Mouse (Mus musculus): ENCODE measurements around the gene Tead1.

The Tead1 gene

GRCm38 (mm10) chr7:112775816-112776215, 96.7 kb downstream of the Tead1 start:
- DNase-seq (ENCODE audit: low read depth, low spot score): no peak

DNA sequence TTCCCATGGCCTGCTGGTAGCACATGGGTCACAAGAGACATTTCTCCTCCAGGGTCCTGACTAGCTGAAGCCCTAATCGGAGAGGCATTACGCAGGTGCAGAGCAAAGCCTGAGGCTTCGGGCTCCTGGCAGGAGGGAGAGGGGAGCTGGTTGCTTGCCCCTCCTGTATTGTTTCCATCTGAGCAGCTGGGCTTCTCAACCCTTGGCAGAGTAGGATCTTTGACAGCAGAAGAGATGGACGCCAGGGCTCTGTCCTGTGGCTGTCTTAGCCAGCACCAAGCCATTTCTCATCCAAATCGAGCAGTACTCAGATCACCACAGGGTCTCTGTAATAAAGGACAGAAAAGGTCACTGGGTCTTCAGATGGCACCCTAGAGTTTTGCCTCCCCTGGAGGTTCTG, 97.6 kb downstream of the Tead1 start:
- no peak for DNase-seq (ENCODE audit: low read depth, low spot score)

DNA sequence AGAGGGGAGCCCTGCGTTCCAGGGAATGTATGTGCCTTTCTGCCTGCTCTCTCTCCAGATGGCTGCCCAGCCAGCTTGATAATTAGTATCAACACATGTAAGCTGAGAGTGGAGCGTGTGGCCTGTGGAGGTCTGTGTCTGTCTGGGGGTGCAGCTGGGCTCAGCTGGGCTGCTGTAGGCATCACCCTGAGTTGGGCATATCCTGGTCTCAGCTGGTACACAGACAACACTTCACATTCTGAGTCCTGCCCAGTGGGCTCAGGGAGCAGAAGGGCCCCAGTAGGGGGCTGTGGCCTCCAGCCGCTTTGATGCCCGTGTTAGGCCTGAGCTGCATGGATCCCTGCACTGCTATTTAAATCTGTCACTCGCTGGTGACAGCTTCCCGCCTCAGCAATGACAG, 100.5 kb downstream of the Tead1 start:
- no peak for DNase-seq (ENCODE audit: low read depth, low spot score)

GRCm38 (mm10) chr7:112780910-112781309, 101.8 kb downstream of the Tead1 start:
- DNase-seq (ENCODE audit: low read depth, low spot score): no peak

DNA sequence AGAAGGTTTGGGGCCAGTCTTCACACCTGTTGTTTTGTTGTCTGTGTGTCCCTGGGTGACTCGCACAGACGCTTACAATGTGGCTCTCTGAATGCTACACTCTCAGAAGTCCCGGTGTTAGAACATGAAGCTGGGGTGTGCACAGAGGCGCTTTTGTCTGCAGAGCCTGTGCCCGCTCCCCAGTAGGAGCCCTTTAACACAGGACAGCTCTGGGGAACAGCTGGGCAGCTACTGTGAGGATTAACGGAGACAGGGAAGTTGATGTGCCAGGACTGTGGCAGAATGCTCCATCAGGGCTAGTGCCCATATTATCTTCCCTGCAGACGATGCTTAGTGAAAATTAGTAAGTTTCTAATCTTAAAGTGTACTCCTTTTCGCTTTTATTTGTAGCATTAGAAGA, 102.9 kb downstream of the Tead1 start:
- no peak for DNase-seq (ENCODE audit: low read depth, low spot score)

GRCm38 (mm10) chr7:112784278-112784677, 105.2 kb downstream of the Tead1 start:
- no peak for DNase-seq (ENCODE audit: low read depth, low spot score)

DNA sequence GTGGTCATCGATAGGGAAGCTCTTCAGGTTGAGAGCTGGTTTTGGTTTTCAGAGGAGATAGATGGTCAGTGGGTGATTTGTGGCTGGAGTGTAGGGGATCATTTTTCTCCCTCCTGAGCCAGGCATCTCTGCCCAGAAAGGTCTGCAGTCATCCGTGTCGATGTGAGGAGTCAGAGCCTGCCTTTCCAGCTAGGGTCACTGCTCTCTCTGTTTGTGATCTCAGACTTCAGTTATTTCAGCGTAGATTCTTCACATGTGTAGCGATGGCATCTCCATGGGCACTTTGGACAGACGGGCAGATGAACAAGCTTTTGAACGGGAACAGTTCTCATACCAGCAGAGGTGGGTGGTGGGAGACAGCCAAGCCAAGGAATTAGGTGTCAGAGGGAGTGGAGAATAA, 106.2 kb downstream of the Tead1 start:
- DNase-seq (ENCODE audit: low read depth, low spot score): no peak

DNA sequence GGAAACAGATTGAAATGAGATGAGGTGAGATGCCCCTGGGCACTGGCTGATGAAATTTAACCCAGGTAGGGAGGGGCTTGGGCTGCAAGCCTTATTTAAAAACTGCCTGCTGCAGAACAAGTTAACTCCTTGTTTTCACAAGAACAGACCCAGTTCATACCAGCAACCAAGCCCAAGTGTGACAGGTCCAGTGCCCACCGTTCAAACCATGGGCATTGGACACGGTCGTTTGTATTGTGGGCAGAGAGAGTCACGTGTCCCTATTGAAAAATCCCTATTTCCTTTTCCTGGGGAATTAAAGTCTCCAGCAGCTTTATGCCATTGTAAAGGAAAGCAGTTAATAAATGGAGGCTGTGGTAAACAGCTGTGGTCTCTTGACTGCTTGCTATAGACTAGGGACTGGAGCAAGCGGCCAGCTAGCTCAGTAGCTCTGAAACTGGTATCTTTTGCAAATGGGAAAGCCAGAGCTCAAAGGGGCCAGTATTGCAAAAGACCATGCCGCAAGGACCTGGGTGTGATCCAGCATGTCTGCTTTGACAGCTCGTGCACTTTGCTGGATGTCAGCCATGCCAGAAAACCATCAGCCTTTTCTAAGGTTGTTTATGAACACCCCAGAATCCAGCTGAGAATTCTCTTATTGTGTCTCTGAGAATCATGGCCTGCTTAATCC, 107.6 kb downstream of the Tead1 start:
- no peak for DNase-seq (ENCODE audit: low read depth, low spot score)

GRCm38 (mm10) chr7:112787281-112787680, 108.2 kb downstream of the Tead1 start:
- DNase-seq (ENCODE audit: low read depth, low spot score): no peak

GRCm38 (mm10) chr7:112788321-112788751, 109.2 kb downstream of the Tead1 start:
- DNase-seq (ENCODE audit: low read depth, low spot score): no peak

GRCm38 (mm10) chr7:112789693-112790092, 110.6 kb downstream of the Tead1 start:
- DNase-seq (ENCODE audit: low read depth, low spot score): no peak

GRCm38 (mm10) chr7:112790334-112790733, 111.2 kb downstream of the Tead1 start:
- DNase-seq (ENCODE audit: low read depth, low spot score): no peak

DNA sequence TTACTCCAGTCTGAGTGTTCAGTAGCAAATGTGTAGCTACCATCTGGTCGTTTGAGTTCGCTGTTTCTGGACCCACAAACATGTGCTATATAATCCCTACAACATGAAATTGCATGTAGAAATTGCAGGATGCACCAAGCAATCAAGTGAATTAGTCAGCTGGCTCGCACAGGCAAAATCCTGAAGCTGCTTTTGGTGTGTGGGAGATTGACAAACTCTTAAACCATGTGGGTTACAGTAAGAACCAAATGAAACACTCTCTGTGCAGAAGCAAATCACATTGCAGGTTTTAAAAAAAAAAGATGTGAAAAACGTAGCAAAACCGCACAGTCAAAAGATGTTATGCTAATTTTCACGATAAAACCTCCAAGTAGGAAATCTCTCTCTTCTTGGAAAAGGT, 113.6 kb downstream of the Tead1 start:
- DNase-seq (ENCODE audit: low read depth, low spot score): no peak

DNA sequence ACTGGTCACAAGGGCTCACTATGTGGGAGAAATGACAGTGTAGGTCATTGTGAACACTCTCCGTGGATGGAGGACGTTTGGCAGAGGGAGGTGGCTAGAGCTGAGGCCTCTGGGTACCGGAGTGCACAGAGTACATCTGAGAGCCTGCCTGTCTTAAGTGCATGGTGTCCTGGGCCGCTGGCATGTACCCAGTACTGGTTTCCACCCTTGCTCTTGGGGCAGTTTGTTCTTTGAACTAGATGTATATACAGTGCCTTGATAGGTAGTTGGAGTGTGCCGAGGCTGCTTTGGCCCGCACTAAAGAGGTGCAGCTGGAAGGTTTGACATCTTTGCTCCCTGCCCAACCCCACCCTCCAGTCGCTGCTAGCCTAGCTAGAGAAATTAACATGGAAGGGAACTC, 114.8 kb downstream of the Tead1 start:
- no peak for DNase-seq (ENCODE audit: low read depth, low spot score)

GRCm38 (mm10) chr7:112794481-112794880, 115.4 kb downstream of the Tead1 start:
- DNase-seq (ENCODE audit: low read depth, low spot score): no peak

DNA sequence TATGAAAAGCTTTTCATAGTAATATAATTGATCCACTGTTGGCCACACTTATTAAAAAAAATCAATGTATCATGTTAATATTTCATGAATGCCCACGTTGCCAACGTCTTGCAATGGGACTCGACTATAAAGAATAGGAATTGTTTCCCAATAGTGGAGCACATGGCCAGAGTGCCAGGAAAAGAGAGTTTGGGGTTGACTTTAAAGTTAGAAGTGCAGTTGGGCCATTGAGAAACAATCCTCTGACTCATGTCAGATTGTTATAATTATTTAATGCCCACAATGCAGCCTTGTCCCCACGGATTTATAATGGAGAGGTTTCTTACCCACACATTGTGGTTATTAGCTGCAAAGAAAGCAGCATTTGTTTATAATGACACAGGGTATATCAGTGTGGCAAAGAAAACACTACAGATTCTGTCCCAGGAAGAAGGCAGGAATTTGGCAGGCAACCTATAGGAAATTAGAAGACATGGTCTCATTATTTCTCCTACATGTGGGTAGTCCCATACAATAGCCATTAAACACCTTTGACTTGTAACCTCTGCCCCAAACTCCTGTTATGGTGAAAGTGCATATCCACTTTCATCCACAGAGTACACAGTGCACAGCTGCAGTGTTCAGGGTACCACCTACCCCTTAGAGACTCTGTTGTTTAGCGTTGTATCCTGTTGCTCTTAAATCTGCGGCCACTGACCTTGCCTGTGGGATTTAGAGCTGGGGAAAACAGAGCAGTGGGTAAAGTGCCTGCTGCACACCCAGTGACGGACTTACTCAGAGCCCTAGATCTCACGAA, 118.6 kb downstream of the Tead1 start:
- DNase-seq (ENCODE audit: low read depth, low spot score): no peak

GRCm38 (mm10) chr7:112801706-112802105, 122.6 kb downstream of the Tead1 start:
- DNase-seq (ENCODE audit: low read depth, low spot score): no peak

GRCm38 (mm10) chr7:112806718-112807400, 127.7 kb downstream of the Tead1 start:
- DNase-seq (ENCODE audit: low read depth, low spot score): no peak

DNA sequence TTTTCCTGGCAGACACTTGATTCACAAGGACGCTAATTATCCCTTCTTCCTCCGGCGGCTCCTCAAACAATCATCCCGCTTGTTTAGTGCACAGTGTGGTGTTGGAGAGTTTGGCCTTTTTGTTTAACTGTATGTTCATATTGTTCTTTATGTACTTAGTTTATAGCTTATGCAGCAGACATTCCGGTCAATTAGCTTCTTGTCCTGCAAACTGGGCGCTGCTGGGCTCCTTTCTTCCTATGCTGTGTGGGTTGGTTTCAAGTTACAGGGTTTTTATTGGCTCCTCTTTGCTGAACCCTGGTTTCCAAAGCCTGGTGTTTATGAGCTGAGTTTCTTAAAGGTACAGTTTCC, 128.3 kb downstream of the Tead1 start:
- DNase-seq (ENCODE audit: low read depth, low spot score): no peak

- no peak for DNase-seq (ENCODE audit: low read depth, low spot score)
These were observed 131.6 kb downstream of the Tead1 start for GRCm38 (mm10) chr7:112810752-112811151.

DNA sequence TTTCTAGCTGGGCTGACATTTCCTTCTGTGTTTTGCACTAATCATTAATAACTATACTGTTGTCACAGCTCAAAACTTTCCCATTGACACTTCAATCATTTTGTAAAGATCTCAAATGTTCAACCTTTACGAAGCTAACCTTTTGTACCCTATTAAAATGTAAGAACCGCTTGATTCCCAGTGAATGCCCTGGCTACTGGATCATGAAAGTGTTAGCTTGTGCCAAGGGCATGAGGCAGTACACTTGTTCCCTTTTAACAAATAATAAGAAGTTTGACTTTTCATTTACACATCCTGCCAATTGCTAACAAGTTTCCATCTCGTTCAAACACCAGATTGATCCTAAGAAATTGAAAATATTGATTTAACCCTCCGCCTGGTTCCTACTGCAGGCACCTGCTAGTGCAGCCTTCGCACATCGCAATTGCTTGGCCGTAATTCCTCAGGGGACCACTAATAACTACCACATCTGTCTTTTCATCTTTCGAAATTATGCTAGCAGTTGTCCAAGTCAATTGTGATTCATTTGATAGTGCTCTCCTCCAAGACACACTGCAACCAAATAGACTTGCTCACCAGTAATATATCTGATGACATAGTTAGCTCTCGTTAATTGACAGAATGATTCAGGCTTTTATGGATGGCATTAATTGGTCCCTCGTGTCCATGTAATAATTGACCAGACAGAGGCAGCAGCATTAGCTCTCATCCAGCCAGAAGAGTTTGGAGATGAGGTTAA, 133.1 kb downstream of the Tead1 start:
- no peak for DNase-seq (ENCODE audit: low read depth, low spot score)

- no peak for DNase-seq (ENCODE audit: low read depth, low spot score)
These were observed 134.0 kb downstream of the Tead1 start for GRCm38 (mm10) chr7:112813163-112813562.

Data from retina, adult 2 months (tissue).